Mouse (Mus musculus) heart, adult 2 months (tissue): ENCODE measurements around the gene Zfp62. TPM values are rescaled to one million over a fixed set of nuclear protein-coding genes. Genes with fewer than 3 reads are reported as not detected.

ENCODE experiments used
- DNase-seq, 2 experiments: peaks; one replicate each; pipeline ENCODE4 v3.0.0; 2021
- H3K27ac ChIP-seq: fragments of 200-600 bp; 2 replicates; pipeline ENCODE4 v1.8.1; 2022
- H3K27me3 ChIP-seq: fragments of 200-500 bp; 2 replicates; pipeline ENCODE4 v1.6.1; 2012; ENCODE audit warnings: mild to moderate bottlenecking, low read length, inconsistent platforms, mixed read lengths; ENCODE audit not compliant: control insufficient read depth, insufficient read depth
- H3K36me3 ChIP-seq: fragments of 200-500 bp; 2 replicates; pipeline ENCODE4 v1.6.1; 2012; ENCODE audit warnings: low read length, inconsistent platforms; ENCODE audit not compliant: control insufficient read depth, insufficient read depth
- H3K4me1 ChIP-seq: fragments of 200-500 bp; 2 replicates; pipeline ENCODE4 v1.6.1; 2011; ENCODE audit warnings: low read length; ENCODE audit not compliant: control insufficient read depth, insufficient read depth
- H3K4me3 ChIP-seq: fragments of 200-600 bp; 2 replicates; pipeline ENCODE4 v1.8.1; 2022
- H3K79me2 ChIP-seq: fragments of 200-500 bp; replicated peaks from 2 replicates; pipeline ENCODE4 v1.6.1; 2012; ENCODE audit warnings: mild to moderate bottlenecking, inconsistent platforms, low read length, moderate library complexity, mixed read lengths; ENCODE audit not compliant: control insufficient read depth, insufficient read depth
- H3K9ac ChIP-seq: fragments of 200-500 bp; 2 replicates; pipeline ENCODE4 v1.6.1; 2012; ENCODE audit warnings: low read depth, mild to moderate bottlenecking, control low read depth, inconsistent platforms, low read length, mixed read lengths
- CTCF ChIP-seq: fragments of 200-600 bp; IDR thresholded peaks from 2 replicates; pipeline ENCODE4 v1.8.1; 2022; ENCODE audit warnings: antibody characterized with exemption, mild to moderate bottlenecking, moderate library complexity
- EP300 ChIP-seq: fragments of 200-500 bp; IDR thresholded peaks from 2 replicates; pipeline ENCODE4 v1.6.1; 2011; ENCODE audit warnings: low read depth, low read length, control low read depth; ENCODE audit not compliant: insufficient read depth
- POLR2A ChIP-seq: fragments of 200-500 bp; IDR thresholded peaks from 2 replicates; pipeline ENCODE4 v1.6.1; 2011; ENCODE audit warnings: mild to moderate bottlenecking, low read depth, low read length, control low read depth; ENCODE audit not compliant: insufficient read depth
- WGBS: fragments of 180-500 bp; shearing (Covaris S2); methylation state at CpG from one replicate; pipeline ENCODE4 v1.1.7; 2018; 5-methylcytosine and 5-hydroxymethylcytosine counted together
- intact Hi-C: fragments of 180-260 bp; cut with DNase I; formaldehyde crosslinking; loops from one replicate; pipeline ENCODE4 v1.15.1; 2025
- polyA plus RNA-seq: library from polyadenylated mRNA; depleted of rRNA; stranded (reverse); fragments of >200 nt; gene quantifications from 2 replicates; pipeline ENCODE4 v1.2.3, GENCODE M21; 2012; rRNA removed
- total RNA-seq, 2 experiments: library from RNA; stranded (reverse); gene quantifications; 2 replicates each; pipeline ENCODE4 v1.2.3; 2021

Gene Zfp62
- total and polyA plus RNA-seq, 3 experiments, result 2.9 to 28.9 (median 23.9) TPM

DNA sequence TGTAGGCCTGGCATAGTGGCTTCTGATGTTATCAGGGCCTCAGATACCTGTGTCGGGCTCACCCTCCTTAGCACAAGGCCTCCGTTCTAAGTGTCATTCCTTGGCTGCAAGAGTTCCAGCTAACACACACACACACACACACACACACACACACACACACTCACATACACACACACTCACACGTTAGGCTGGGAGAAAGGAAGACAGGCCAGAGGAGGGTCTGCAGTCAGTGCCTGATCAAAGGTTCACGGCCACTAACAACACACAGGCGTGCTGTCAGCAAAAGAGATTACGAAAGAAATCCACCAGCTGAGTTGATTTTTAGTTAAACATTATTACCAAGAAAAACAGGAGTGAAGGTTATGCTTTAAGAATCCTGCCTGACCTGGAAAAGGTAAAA is 63.6 kb downstream of the Zfp62 start:
- DNase-seq, result no peak
- Histone ChIP-seq H3K27ac (no peak overlapping the region), H3K27me3 (no peaks in the 10 kb centered on the region), H3K79me2 (peaks cover 4% of the 10 kb centered on the region), H3K4me3 (no peak overlapping the region), H3K36me3 (peaks cover 5% of the 10 kb centered on the region; the same call in 1 of the 2 replicates), H3K9ac (no peak overlapping the region), H3K4me1 (peaks cover 7% of the 10 kb centered on the region)
- intact Hi-C loops, result loop anchor here (5.0 kb wide), 1 partner anchor 394 kb away; the partner anchor contains the start of gene Irgm1
- TF ChIP-seq EP300, result no peak
- TF ChIP-seq POLR2A, result no peak
- no peak for TF ChIP-seq CTCF
- 68% methylated on average over 6 of the region's 6 CpGs for WGBS

DNA sequence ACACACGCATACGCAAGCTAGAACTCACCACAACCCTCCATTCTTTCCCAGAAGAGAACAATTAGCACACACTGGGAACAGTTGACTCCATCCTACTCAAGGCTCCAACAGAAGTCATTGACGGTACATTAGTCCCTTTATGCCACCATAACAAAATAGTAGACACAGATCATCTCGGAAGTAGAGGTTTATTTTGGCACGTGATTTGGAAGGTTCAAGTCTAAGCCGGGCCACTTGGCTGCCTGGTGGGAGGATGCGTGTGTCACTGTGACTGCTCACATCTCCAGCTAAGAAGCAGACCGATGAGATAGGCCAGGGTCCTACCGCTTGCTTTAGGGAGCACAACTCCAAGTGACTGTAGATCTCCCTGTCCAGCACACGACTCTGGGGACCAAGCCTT is 64.2 kb downstream of the Zfp62 start:
- TF ChIP-seq EP300, result no peak
- no peak for TF ChIP-seq POLR2A
- TF ChIP-seq CTCF, result no peak
- WGBS, result 54% methylated on average over 10 of the region's 10 CpGs
- H3K4me3 ChIP-seq, result no peak overlapping the region
- H3K36me3 ChIP-seq, result no peaks in the 10 kb centered on the region
- no peak for DNase-seq
- no peak overlapping the region for H3K9ac ChIP-seq
- peak overlapping the region; percentile 66 for H3K27ac ChIP-seq
- H3K4me1 ChIP-seq, result peaks cover 4% of the 10 kb centered on the region
- H3K27me3 ChIP-seq, result no peaks in the 10 kb centered on the region
- no peaks in the 10 kb centered on the region for H3K79me2 ChIP-seq
- intact Hi-C loops, result loop anchor here (5.0 kb wide), 1 partner anchor 395 kb away; the partner anchor contains the start of gene Irgm1

DNA sequence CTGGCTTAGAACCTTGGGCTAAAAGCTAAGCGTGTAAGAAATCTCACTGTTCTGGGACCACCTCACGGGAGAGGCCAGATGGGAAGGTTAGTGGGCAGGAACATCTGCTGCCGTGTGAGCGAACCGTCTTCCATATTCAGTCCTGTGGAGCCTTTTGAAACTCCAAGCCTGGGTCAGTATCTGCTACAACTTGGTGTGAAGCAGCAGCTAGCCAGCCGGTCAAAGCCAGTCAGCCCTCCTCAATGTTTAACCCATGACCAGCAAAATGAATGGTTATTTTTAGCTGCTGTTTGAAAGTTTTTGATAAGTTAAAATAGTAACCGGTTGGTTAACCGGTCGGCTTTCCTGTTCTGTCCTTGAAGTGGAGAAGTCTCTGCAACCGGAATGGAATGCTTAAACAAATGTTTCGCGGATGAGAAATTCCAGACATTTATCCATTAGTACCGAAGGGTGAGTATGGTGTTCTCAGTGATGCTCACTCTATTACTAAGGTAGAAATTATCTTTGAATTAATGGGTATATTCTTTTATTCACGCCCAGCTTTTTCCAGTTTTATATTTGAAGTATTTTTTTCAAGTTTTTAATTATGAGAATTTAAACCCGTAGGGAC is 65.0 kb downstream of the Zfp62 start:
- 50% methylated on average over 15 of the region's 15 CpGs for WGBS
- no peak for DNase-seq
- Histone ChIP-seq H3K4me1 (peaks cover 3% of the 10 kb centered on the region), H3K79me2 (no peaks in the 10 kb centered on the region), H3K27me3 (no peaks in the 10 kb centered on the region), H3K9ac (no peak overlapping the region), H3K36me3 (no peaks in the 10 kb centered on the region), H3K4me3 (no peak overlapping the region), H3K27ac (peak overlapping the region; percentile 66)
- TF ChIP-seq POLR2A (no peak), EP300 (no peak), CTCF (no peak)
- intact Hi-C loops, result loop anchor here (5.0 kb wide), 1 partner anchor 396 kb away; the partner anchor contains the start of gene Irgm1

Other genes starting within 250 kb of the Zfp62 start
- gene Olfr56, start 224.4 kb upstream of the Zfp62 start, total RNA-seq, result not detected
- gene Olfr56, start 224.4 kb upstream of the Zfp62 start, polyA plus RNA-seq, result 0.10 and 0.18 TPM in 2 replicates
- 1 to 10 TPM; 4.3 to 5.1 TPM for gene 9930111J21Rik1, start 223.9 kb upstream of the Zfp62 start, total RNA-seq
- gene 9930111J21Rik1, start 223.9 kb upstream of the Zfp62 start, polyA plus RNA-seq, result 3.4 and 6.2 TPM in 2 replicates
- 1 to 10 TPM; 1.1 to 1.8 TPM for gene Gm12185, start 211.1 kb upstream of the Zfp62 start, total RNA-seq
- gene Gm12185, start 211.1 kb upstream of the Zfp62 start, polyA plus RNA-seq, result 0.29 and 0.78 TPM in 2 replicates
- gene Tgtp1, start 209.1 kb upstream of the Zfp62 start, total RNA-seq, result 1 to 10 TPM; 2.7 to 7.6 TPM
- gene Tgtp1, start 209.1 kb upstream of the Zfp62 start, polyA plus RNA-seq, result 1.8 and 2.2 TPM in 2 replicates
- 1 to 10 TPM; 5.5 to 7.1 TPM for gene 9930111J21Rik2, start 152.1 kb upstream of the Zfp62 start, total RNA-seq
- 1.9 and 4.9 TPM in 2 replicates for gene 9930111J21Rik2, start 152.1 kb upstream of the Zfp62 start, polyA plus RNA-seq
- gene Tgtp2, start 139.1 kb upstream of the Zfp62 start, total RNA-seq, result 1 to 10 TPM; 1.2 to 6.9 TPM
- gene Tgtp2, start 139.1 kb upstream of the Zfp62 start, polyA plus RNA-seq, result 7.2 and 10.3 TPM in 2 replicates
- 1 to 10 TPM; 2.5 to 3.3 TPM for gene Ifi47, start 126.7 kb upstream of the Zfp62 start, total RNA-seq
- gene Ifi47, start 126.7 kb upstream of the Zfp62 start, polyA plus RNA-seq, result 2.6 and 3.3 TPM in 2 replicates
- gene Olfr1396, start 88.4 kb upstream of the Zfp62 start, total RNA-seq, result 1 to 10 TPM in 1 of 2 experiments, under 1 TPM in 1; 0.97 to 1.4 TPM
- 4.4 and 9.7 TPM in 2 replicates for gene Olfr1396, start 88.4 kb upstream of the Zfp62 start, polyA plus RNA-seq
- not detected for gene Olfr1395, start 61.0 kb upstream of the Zfp62 start, total RNA-seq
- gene Olfr1395, start 61.0 kb upstream of the Zfp62 start, polyA plus RNA-seq, result 0.12 TPM in 1 of 2 replicates, not detected in the other
- gene Olfr1394, start 48.9 kb upstream of the Zfp62 start, total RNA-seq, result not detected
- not detected in 2 replicates for gene Olfr1394, start 48.9 kb upstream of the Zfp62 start, polyA plus RNA-seq
- gene Btnl9, start 16.1 kb upstream of the Zfp62 start, total RNA-seq, result 10 to 100 TPM; 25.0 to 31.4 TPM
- gene Btnl9, start 16.1 kb upstream of the Zfp62 start, polyA plus RNA-seq, result 18.9 and 23.0 TPM in 2 replicates
- gene Mgat1, start 40.9 kb downstream of the Zfp62 start, total RNA-seq, result 10 to 100 TPM; 59.2 to 72.3 TPM
- 74.4 and 86.4 TPM in 2 replicates for gene Mgat1, start 40.9 kb downstream of the Zfp62 start, polyA plus RNA-seq
- under 1 TPM; 0.39 TPM for gene Olfr1393, start 75.0 kb downstream of the Zfp62 start, total RNA-seq
- gene Olfr1393, start 75.0 kb downstream of the Zfp62 start, polyA plus RNA-seq, result 1.8 and 2.1 TPM in 2 replicates
- gene Olfr1392, start 82.0 kb downstream of the Zfp62 start, total RNA-seq, result not detected
- 0.08 TPM in 1 of 2 replicates, not detected in the other for gene Olfr1392, start 82.0 kb downstream of the Zfp62 start, polyA plus RNA-seq
- gene Olfr10, start 101.4 kb downstream of the Zfp62 start, total RNA-seq, result not detected
- not detected in 2 replicates for gene Olfr10, start 101.4 kb downstream of the Zfp62 start, polyA plus RNA-seq
- not detected for gene Olfr1391, start 119.5 kb downstream of the Zfp62 start, total RNA-seq
- not detected in 2 replicates for gene Olfr1391, start 119.5 kb downstream of the Zfp62 start, polyA plus RNA-seq
- gene Olfr1390, start 131.9 kb downstream of the Zfp62 start, total RNA-seq, result not detected
- gene Olfr1390, start 131.9 kb downstream of the Zfp62 start, polyA plus RNA-seq, result not detected in 2 replicates
- not detected for gene Olfr1389, start 219.8 kb downstream of the Zfp62 start, total RNA-seq
- not detected in 2 replicates for gene Olfr1389, start 219.8 kb downstream of the Zfp62 start, polyA plus RNA-seq
- gene Olfr1388, start 233.3 kb downstream of the Zfp62 start, total RNA-seq, result not detected
- gene Olfr1388, start 233.3 kb downstream of the Zfp62 start, polyA plus RNA-seq, result 0.06 TPM in 1 of 2 replicates, not detected in the other